Mouse (Mus musculus) small intestine, adult 2 months (tissue): ENCODE results near the gene Syndig1. TPM values are rescaled to one million over a fixed set of nuclear protein-coding genes. Genes with fewer than 3 reads are reported as not detected.

Source experiments
- H3K27ac ChIP-seq: fragments of 200-500 bp; 2 replicates; pipeline ENCODE4 v1.5.1; 2012; ENCODE audit warnings: low read depth, low read length, control low read depth, inconsistent platforms; ENCODE audit not compliant: insufficient read depth
- H3K27me3 ChIP-seq: fragments of 200-500 bp; 2 replicates; pipeline ENCODE4 v1.6.1; 2012; ENCODE audit warnings: mild to moderate bottlenecking, moderate library complexity, low read length, inconsistent platforms; ENCODE audit not compliant: control insufficient read depth, insufficient read depth
- H3K36me3 ChIP-seq: fragments of 200-500 bp; 2 replicates; pipeline ENCODE4 v1.6.1; 2012; ENCODE audit warnings: mild to moderate bottlenecking, low read length, control low read depth, inconsistent platforms; ENCODE audit not compliant: control insufficient read depth, insufficient read depth
- H3K4me1 ChIP-seq: fragments of 200-500 bp; 2 replicates; pipeline ENCODE4 v1.6.1; 2012; ENCODE audit warnings: low read length, inconsistent platforms, mixed read lengths; ENCODE audit not compliant: control insufficient read depth, insufficient read depth, insufficient read length
- H3K4me3 ChIP-seq: fragments of 200-500 bp; 2 replicates; pipeline ENCODE4 v1.5.1; 2012; ENCODE audit warnings: low read depth, mild to moderate bottlenecking, control low read depth, inconsistent platforms, low read length, moderate library complexity
- CTCF ChIP-seq: fragments of 200-500 bp; IDR thresholded peaks from 2 replicates; pipeline ENCODE4 v1.5.1; 2012; ENCODE audit warnings: low read depth, mild to moderate bottlenecking, control low read depth, inconsistent platforms, low read length, moderate library complexity, mixed read lengths; ENCODE audit not compliant: insufficient replicate concordance, insufficient read length; ENCODE audit errors: extremely low read depth
- POLR2A ChIP-seq: fragments of 200-500 bp; IDR thresholded peaks from 2 replicates; pipeline ENCODE4 v1.6.1; 2012; ENCODE audit warnings: low read depth, mild to moderate bottlenecking, control low read depth, inconsistent platforms, low read length, moderate library complexity
- WGBS: fragments of 180-500 bp; shearing (Covaris S2); methylation state at CpG from one replicate; pipeline ENCODE4 v1.1.7; 2018; 5-methylcytosine and 5-hydroxymethylcytosine counted together
- polyA plus RNA-seq: library from polyadenylated mRNA; depleted of rRNA; stranded (reverse); fragments of >200 nt; gene quantifications from 2 replicates; pipeline ENCODE4 v1.2.3, GENCODE M21; 2012

Gene Syndig1
- polyA plus RNA-seq, 1 experiment: 1.4 TPM

- TF ChIP-seq POLR2A: no peak
- no peak for TF ChIP-seq CTCF
- Histone ChIP-seq H3K36me3 (no peaks in the 10 kb centered on the region), H3K27me3 (no peaks in the 10 kb centered on the region), H3K4me1 (no peaks in the 10 kb centered on the region), H3K27ac (no peak overlapping the region), H3K4me3 (no peak overlapping the region)
- WGBS: 75% methylated on average over 4 of the region's 4 CpGs
Measured at GRCm38 (mm10) chr2:149971014-149971413, 142.0 kb downstream of the Syndig1 start.

- no peaks in the 10 kb centered on the region for H3K36me3 ChIP-seq
- WGBS: 36% methylated on average over 6 of the region's 6 CpGs
- no peaks in the 10 kb centered on the region for H3K27me3 ChIP-seq
- H3K27ac ChIP-seq: no peak overlapping the region
- TF ChIP-seq CTCF: no peak
- TF ChIP-seq POLR2A: no peak
- H3K4me3 ChIP-seq: no peak overlapping the region
- H3K4me1 ChIP-seq: no peaks in the 10 kb centered on the region
Measured at GRCm38 (mm10) chr2:149973583-149973982, 144.6 kb downstream of the Syndig1 start.

- H3K27me3 ChIP-seq: no peaks in the 10 kb centered on the region
- TF ChIP-seq POLR2A (no peak), CTCF (no peak)
- WGBS: 63% methylated on average over 1 of the region's 1 CpGs
- H3K36me3 ChIP-seq: no peaks in the 10 kb centered on the region
- no peak overlapping the region for H3K4me3 ChIP-seq
- no peaks in the 10 kb centered on the region for H3K4me1 ChIP-seq
- H3K27ac ChIP-seq: no peak overlapping the region
Measured at GRCm38 (mm10) chr2:149980419-149980818, 151.4 kb downstream of the Syndig1 start.

- Histone ChIP-seq H3K36me3 (no peaks in the 10 kb centered on the region), H3K27ac (no peak overlapping the region), H3K4me1 (no peaks in the 10 kb centered on the region), H3K4me3 (no peak overlapping the region), H3K27me3 (no peaks in the 10 kb centered on the region)
- TF ChIP-seq POLR2A (no peak), CTCF (no peak)
Measured at GRCm38 (mm10) chr2:149982466-149982865, 153.5 kb downstream of the Syndig1 start.

- no peak for TF ChIP-seq CTCF
- 61% methylated on average over 1 of the region's 1 CpGs for WGBS
- no peak overlapping the region for H3K27ac ChIP-seq
Measured at GRCm38 (mm10) chr2:149983107-149983506, 154.1 kb downstream of the Syndig1 start.

GRCm38 (mm10) chr2:149987610-149988009 is 158.6 kb downstream of the Syndig1 start:
- TF ChIP-seq POLR2A (no peak), CTCF (no peak)
- H3K27me3 ChIP-seq: no peaks in the 10 kb centered on the region; the same call in 1 of the 2 replicates

More at GRCm38 (mm10) chr2:149983107-149983506, 154.1 kb downstream of the Syndig1 start:
- Histone ChIP-seq H3K27me3 (no peaks in the 10 kb centered on the region), H3K36me3 (no peaks in the 10 kb centered on the region), H3K4me3 (no peak overlapping the region), H3K4me1 (no peaks in the 10 kb centered on the region)

GRCm38 (mm10) chr2:149991506-149991905 is 162.5 kb downstream of the Syndig1 start:
- Histone ChIP-seq H3K27me3 (no peaks in the 10 kb centered on the region; the same call in 1 of the 2 replicates), H3K4me3 (no peak overlapping the region), H3K27ac (no peak overlapping the region), H3K36me3 (no peaks in the 10 kb centered on the region), H3K4me1 (no peaks in the 10 kb centered on the region)
- no peak for TF ChIP-seq POLR2A
- no peak for TF ChIP-seq CTCF
- 55% methylated on average over 2 of the region's 2 CpGs for WGBS

More at GRCm38 (mm10) chr2:149987610-149988009, 158.6 kb downstream of the Syndig1 start:
- Histone ChIP-seq H3K27ac (no peak overlapping the region), H3K4me1 (no peaks in the 10 kb centered on the region), H3K4me3 (no peak overlapping the region), H3K36me3 (no peaks in the 10 kb centered on the region)
